Mouse (Mus musculus) heart, embryonic 11.5 days (tissue): Measurements from ENCODE around the gene Gm20388. TPM values are rescaled to one million over a fixed set of nuclear protein-coding genes. Genes with fewer than 3 reads are reported as not detected.

Source experiments
- ATAC-seq: fragments of 200-750 bp; cut with Nextera tagmentation; replicated peaks from 2 replicates; pipeline ENCODE4 v1.8.0; 2017; ENCODE audit warnings: moderate library complexity; ENCODE audit not compliant: insufficient number of reproducible peaks, low FRiP score, low TSS enrichment
- H3K27ac ChIP-seq: fragments of 300-500 bp; sonication (generic); 2 replicates; pipeline ENCODE4 v1.5.1; 2014; ENCODE audit warnings: mild to moderate bottlenecking, low read depth, low read length
- H3K27me3 ChIP-seq: fragments of 300-500 bp; sonication (generic); 2 replicates; pipeline ENCODE4 v1.6.1; 2014; ENCODE audit warnings: mild to moderate bottlenecking, low read length, mixed read lengths; ENCODE audit not compliant: control insufficient read depth, insufficient read depth
- H3K36me3 ChIP-seq: fragments of 300-500 bp; sonication (generic); 2 replicates; pipeline ENCODE4 v1.6.1; 2014; ENCODE audit warnings: mild to moderate bottlenecking, low read length, moderate library complexity, mixed read lengths; ENCODE audit not compliant: control insufficient read depth, insufficient read depth
- H3K4me1 ChIP-seq: fragments of 300-500 bp; sonication (generic); 2 replicates; pipeline ENCODE4 v1.6.1; 2014; ENCODE audit warnings: low read length; ENCODE audit not compliant: control insufficient read depth, insufficient read depth
- H3K4me2 ChIP-seq: fragments of 300-500 bp; sonication (generic); 2 replicates; pipeline ENCODE4 v1.6.1; 2014; ENCODE audit warnings: mild to moderate bottlenecking, moderate library complexity
- H3K4me3 ChIP-seq: fragments of 300-500 bp; sonication (generic); 2 replicates; pipeline ENCODE4 v1.5.1; 2014; ENCODE audit warnings: low read depth, low read length
- H3K9ac ChIP-seq: fragments of 300-500 bp; sonication (generic); 2 replicates; pipeline ENCODE4 v1.6.1; 2014; ENCODE audit warnings: mild to moderate bottlenecking, low read depth, low read length, moderate library complexity
- H3K9me3 ChIP-seq: fragments of 300-500 bp; sonication (generic); replicated peaks from 2 replicates; pipeline ENCODE4 v1.6.1; 2016; ENCODE audit warnings: low read length; ENCODE audit not compliant: control insufficient read depth
- WGBS: fragments of 180-500 bp; shearing (Covaris S2); extraction: QIAGEN DNeasy Blood & Tissue Kit; methylation state at CpG from one replicate; pipeline ENCODE4 v1.1.7; 2014; ENCODE audit not compliant: insufficient replicate concordance; 5-methylcytosine and 5-hydroxymethylcytosine counted together
- polyA plus RNA-seq: library from polyadenylated mRNA; unstranded; fragments of >200 nt; fragmentation: Nextera tagmentation; extraction: Ambion mirVana; gene quantifications from 2 replicates; pipeline ENCODE4 v1.2.1, GENCODE M21; 2014

The Gm20388 gene
- polyA plus RNA-seq, 1 experiment from 2014 or later = 6.4 TPM

GRCm38 (mm10) chr8:121570335-121570734 is 1659.7 kb downstream of the Gm20388 start:
- peaks cover 12% of the 10 kb centered on the region for H3K4me1 ChIP-seq
- no peaks in the 10 kb centered on the region; the same call in 1 of the 2 replicates for H3K36me3 ChIP-seq
- 77% methylated on average over 21 of the region's 21 CpGs for WGBS
- peak overlapping the region; percentile 38 for H3K4me2 ChIP-seq
- no peak overlapping the region for H3K4me3 ChIP-seq
- H3K9ac ChIP-seq = no peak overlapping the region
- ATAC-seq = no peak
- H3K27me3 ChIP-seq = no peaks in the 10 kb centered on the region
- H3K27ac ChIP-seq = no peak overlapping the region
- H3K9me3 ChIP-seq = no peaks in the 10 kb centered on the region

GRCm38 (mm10) chr8:121570801-121571200 is 1660.2 kb downstream of the Gm20388 start:
- H3K9ac ChIP-seq = no peak overlapping the region
- H3K4me1 ChIP-seq = peaks cover 12% of the 10 kb centered on the region
- no peaks in the 10 kb centered on the region for H3K36me3 ChIP-seq
- no peaks in the 10 kb centered on the region for H3K9me3 ChIP-seq
- no peak overlapping the region for H3K4me3 ChIP-seq
- WGBS = 71% methylated on average over 17 of the region's 17 CpGs
- no peak overlapping the region for H3K27ac ChIP-seq
- peak overlapping the region; percentile 38 for H3K4me2 ChIP-seq
- ATAC-seq = no peak
- H3K27me3 ChIP-seq = no peaks in the 10 kb centered on the region

- Histone ChIP-seq H3K4me2 (no peak overlapping the region), H3K9me3 (no peaks in the 10 kb centered on the region), H3K27me3 (no peaks in the 10 kb centered on the region), H3K27ac (no peak overlapping the region), H3K4me3 (no peak overlapping the region), H3K9ac (no peak overlapping the region), H3K36me3 (no peaks in the 10 kb centered on the region), H3K4me1 (peaks cover 18% of the 10 kb centered on the region)
- 74% methylated on average over 7 of the region's 7 CpGs for WGBS
- no peak for ATAC-seq
Observed at GRCm38 (mm10) chr8:121572121-121572520, 1661.5 kb downstream of the Gm20388 start.

GRCm38 (mm10) chr8:121573275-121573674 is 1662.6 kb downstream of the Gm20388 start:
- Histone ChIP-seq H3K9ac (no peak overlapping the region), H3K36me3 (no peaks in the 10 kb centered on the region), H3K27me3 (no peaks in the 10 kb centered on the region), H3K27ac (0 out of 2 replicates have a peak overlapping the region, but pooled peaks have one; percentile 3), H3K4me1 (peaks cover 27% of the 10 kb centered on the region), H3K9me3 (no peaks in the 10 kb centered on the region), H3K4me3 (no peak overlapping the region), H3K4me2 (no peak overlapping the region)
- WGBS = 33% methylated on average over 3 of the region's 3 CpGs
- ATAC-seq = no peak

- no peaks in the 10 kb centered on the region for H3K9me3 ChIP-seq
- no peak overlapping the region for H3K9ac ChIP-seq
- no peaks in the 10 kb centered on the region for H3K36me3 ChIP-seq
- no peaks in the 10 kb centered on the region for H3K27me3 ChIP-seq
- H3K4me1 ChIP-seq = peaks cover 25% of the 10 kb centered on the region
- no peak for ATAC-seq
- H3K4me2 ChIP-seq = no peak overlapping the region
- H3K27ac ChIP-seq = no peak overlapping the region
- H3K4me3 ChIP-seq = no peak overlapping the region
- 89% methylated on average over 3 of the region's 3 CpGs for WGBS
Observed at GRCm38 (mm10) chr8:121575661-121576060, 1665.0 kb downstream of the Gm20388 start.

GRCm38 (mm10) chr8:121577751-121578675 is 1667.4 kb downstream of the Gm20388 start:
- H3K27ac ChIP-seq = peak overlapping the region; percentile 59; the same call in 1 of the 2 replicates
- H3K9me3 ChIP-seq = no peaks in the 10 kb centered on the region
- no peaks in the 10 kb centered on the region for H3K36me3 ChIP-seq
- ATAC-seq = peak; percentile 66; the same call in 1 of the 2 replicates
- H3K27me3 ChIP-seq = no peaks in the 10 kb centered on the region
- H3K4me3 ChIP-seq = peak overlapping the region; percentile 90
- peak overlapping the region; percentile 88 for H3K9ac ChIP-seq
- WGBS = 2% methylated on average over 44 of the region's 44 CpGs
- H3K4me2 ChIP-seq = peak overlapping the region; percentile 96
- peaks cover 24% of the 10 kb centered on the region for H3K4me1 ChIP-seq

- Histone ChIP-seq H3K4me1 (peaks cover 16% of the 10 kb centered on the region), H3K27ac (peak within 1 kb of the TSS; percentile 59; the same call in 1 of the 2 replicates), H3K36me3 (no peaks in the 10 kb centered on the region), H3K27me3 (no peaks in the 10 kb centered on the region), H3K4me3 (peak within 1 kb of the TSS; percentile 90), H3K9ac (peak within 1 kb of the TSS; percentile 88), H3K9me3 (no peaks in the 10 kb centered on the region), H3K4me2 (peak within 1 kb of the TSS; percentile 96)
- peak; percentile 88 for ATAC-seq
- WGBS = 2% methylated on average over 62 of the region's 63 CpGs
Observed at GRCm38 (mm10) chr8:121578676-121579451, 1668.2 kb downstream of the Gm20388 start, which contains the start of gene Fbxo31. Gene Fbxo31 (minus strand): TSS chr8:121578806.

- no peaks in the 10 kb centered on the region for H3K27me3 ChIP-seq
- no peak for ATAC-seq
- 38% methylated on average over 9 of the region's 9 CpGs for WGBS
Observed at GRCm38 (mm10) chr8:121580465-121580864, 1669.8 kb downstream of the Gm20388 start.

More at GRCm38 (mm10) chr8:121580465-121580864, 1669.8 kb downstream of the Gm20388 start:
- H3K4me1 ChIP-seq = peaks cover 15% of the 10 kb centered on the region
- no peak overlapping the region for H3K27ac ChIP-seq
- no peaks in the 10 kb centered on the region for H3K9me3 ChIP-seq
- H3K4me2 ChIP-seq = no peak overlapping the region
- H3K9ac ChIP-seq = no peak overlapping the region
- no peaks in the 10 kb centered on the region for H3K36me3 ChIP-seq
- H3K4me3 ChIP-seq = no peak overlapping the region
